Mouse (Mus musculus) embryonic facial prominence, embryonic 12.5 days (tissue): ENCODE data around the gene Phf19. TPM values are rescaled to one million over a fixed set of nuclear protein-coding genes. Genes with fewer than 3 reads are reported as not detected.

Experiments
- polyA plus RNA-seq: library from polyadenylated mRNA; unstranded; fragments of >200 nt; fragmentation: Nextera tagmentation; extraction: Ambion mirVana; gene quantifications from 2 replicates; pipeline ENCODE4 v1.2.1, GENCODE M21; 2016

Phf19 gene
- polyA plus RNA-seq, 1 experiment from 2014 or later: 2.3 TPM

Other genes starting within 250 kb of the Phf19 start
- gene Gapvd1, start 158.8 kb downstream of the Phf19 start, polyA plus RNA-seq: 97.6 and 108 TPM in 2 replicates
- gene Hspa5, start 142.1 kb downstream of the Phf19 start, polyA plus RNA-seq: 874 and 888 TPM in 2 replicates
- gene Rabepk, start 114.1 kb downstream of the Phf19 start, polyA plus RNA-seq: 31.0 and 33.7 TPM in 2 replicates
- 93.8 and 94.2 TPM in 2 replicates for gene Fbxw2, start 87.7 kb downstream of the Phf19 start, polyA plus RNA-seq
- gene Gm34653, start 81.0 kb downstream of the Phf19 start, polyA plus RNA-seq: 0.13 TPM in 1 of 2 replicates, not detected in the other
- not detected in 2 replicates for gene Cutal, start 39.6 kb downstream of the Phf19 start, polyA plus RNA-seq
- 99.5 TPM in 2 replicates for gene Psmd5, start 39.1 kb downstream of the Phf19 start, polyA plus RNA-seq
- gene Traf1, start 47.7 kb upstream of the Phf19 start, polyA plus RNA-seq: 1.8 and 2.2 TPM in 2 replicates
- gene Hc, start 147.4 kb upstream of the Phf19 start, polyA plus RNA-seq: 0.10 and 0.25 TPM in 2 replicates
- gene AI182371, start 187.5 kb upstream of the Phf19 start, polyA plus RNA-seq: 0.19 and 0.55 TPM in 2 replicates
- gene Cntrl, start 195.5 kb upstream of the Phf19 start, polyA plus RNA-seq: 28.7 and 31.2 TPM in 2 replicates